Mouse (Mus musculus): ENCODE data around the gene Zfp981.

DNA sequence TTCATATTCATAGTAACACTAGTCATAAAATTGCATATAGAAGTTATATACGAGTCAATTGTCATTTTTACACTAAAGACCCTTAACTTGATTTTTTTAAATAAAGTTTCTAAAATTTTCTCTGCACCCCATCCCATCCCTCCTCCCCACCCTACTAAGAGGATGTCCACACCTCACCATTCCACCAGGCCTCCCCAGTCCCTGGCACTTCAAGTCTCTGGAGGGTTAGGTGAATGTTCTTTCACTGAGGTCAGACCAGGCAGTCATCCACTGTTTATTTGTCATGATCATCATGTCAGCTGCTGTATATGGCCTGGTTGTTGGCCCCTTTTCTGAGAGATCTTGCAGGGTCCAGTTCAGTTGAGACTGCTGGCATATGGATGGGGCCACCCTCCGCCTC lies 18.9 kb downstream of the Zfp981 start:
- TF ChIP-seq CTCF (IDR thresholded peaks at IDR 0.05): no peak
- no peak for TF ChIP-seq EP300 (IDR thresholded peaks at IDR 0.05)
